Mouse (Mus musculus): Measurements from ENCODE around the gene Vat1l.

DNA sequence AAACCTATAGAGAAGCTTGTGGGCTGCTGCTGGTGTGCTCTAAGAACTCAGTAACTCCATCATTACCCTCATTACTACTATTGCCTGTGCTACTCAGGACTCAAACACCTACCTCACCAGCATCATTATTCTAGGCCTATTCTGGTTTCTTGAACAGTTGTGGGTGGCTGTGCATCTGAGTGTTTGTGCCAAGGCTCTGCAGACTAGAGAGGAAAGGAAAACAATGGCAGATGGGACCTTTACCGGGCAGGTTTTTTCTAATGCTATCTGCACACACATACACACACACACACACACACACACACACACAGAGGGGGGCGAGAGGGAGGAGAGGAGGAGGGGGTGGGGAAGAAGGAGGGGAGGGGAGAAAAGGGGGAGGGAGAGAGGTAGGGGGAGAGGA lies 140.6 kb downstream of the Vat1l start:
- TF ChIP-seq POLR2A (IDR thresholded peaks at IDR 0.05; ENCODE audit: borderline replicate concordance, insufficient read depth, low read length) (no peak), CTCF (IDR thresholded peaks at IDR 0.05; ENCODE audit: borderline replicate concordance, insufficient read depth, low read depth, low read length) (no peak)
